Mouse (Mus musculus) induced T-regulatory cell, adult 2 months (primary cell): ENCODE measurements at regions not wholly inside any gene's neighbourhood (a gene's known extent, or its start where the extent isn't known, plus 50 kb on each side); places are given as distances from the start of the nearest gene placed in this dataset.
"Not testable (repeated sequence)": the region's sequence is repeated elsewhere in the genome, so short reads cannot be mapped to it uniquely, and the experiment has no call there.

Experiments
- DNase-seq: peaks from one replicate; pipeline ENCODE4 v3.0.0-alpha.2; 2012; ENCODE audit warnings: low read depth

DNA sequence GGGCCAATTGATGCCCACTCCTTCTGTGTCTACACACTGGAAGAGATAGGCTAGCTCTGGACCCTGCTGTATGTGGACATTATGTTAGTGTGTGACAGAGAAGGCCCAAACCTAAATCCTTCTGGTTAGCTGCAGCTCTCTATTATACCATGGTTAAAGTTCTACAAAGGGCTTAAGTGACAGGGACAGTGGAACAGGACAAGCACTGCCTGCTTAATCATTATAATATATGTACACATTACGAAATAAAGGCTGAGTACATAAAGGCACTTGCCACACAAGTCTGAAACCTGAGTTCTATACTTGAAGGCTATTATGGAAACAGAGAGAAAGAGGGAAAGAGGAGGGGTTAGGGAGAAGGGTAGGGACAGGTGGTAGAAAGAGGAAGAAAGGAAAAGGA, 55.2 kb downstream of the Rdh14 start:
- DNase-seq = no peak

DNA sequence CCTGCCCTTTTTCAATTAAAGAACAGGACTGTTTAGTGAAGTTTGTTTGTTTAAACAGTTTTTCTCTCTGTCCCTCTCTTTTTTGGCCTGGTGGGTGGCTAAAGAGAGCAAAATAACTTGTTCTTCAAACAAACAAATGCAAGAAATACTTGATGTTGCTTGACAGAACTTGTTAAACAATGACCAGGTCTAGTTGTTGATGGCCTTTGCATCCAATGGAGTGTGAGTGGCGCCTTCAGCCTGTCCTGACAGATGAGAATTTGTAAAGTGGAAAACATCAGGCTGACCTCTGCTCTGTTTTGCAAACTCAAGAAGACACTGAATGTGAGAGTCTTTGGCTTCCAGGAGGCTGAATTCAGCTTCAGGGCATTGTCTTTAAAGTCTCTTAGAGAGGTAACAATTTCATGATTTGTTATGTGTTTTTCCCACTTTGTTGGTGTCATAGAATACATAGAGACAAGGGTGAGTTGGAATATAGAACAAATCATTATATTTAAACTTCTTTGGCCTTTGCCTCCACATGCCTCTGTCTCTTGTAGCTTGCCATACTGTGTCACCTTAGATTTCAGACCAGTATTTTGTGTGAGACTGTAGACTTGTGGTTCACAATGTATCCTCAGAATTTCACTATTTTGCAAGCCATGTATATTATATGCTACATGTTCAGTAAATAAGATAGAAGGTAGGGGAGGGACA, 67.5 kb downstream of the Rdh14 start:
- DNase-seq = no peak

- no peak for DNase-seq
Observed at GRCm38 (mm10) chr12:10461796-10462195, 71.2 kb downstream of the Rdh14 start.

GRCm38 (mm10) chr12:10462956-10463355, 72.4 kb downstream of the Rdh14 start:
- no peak for DNase-seq

DNA sequence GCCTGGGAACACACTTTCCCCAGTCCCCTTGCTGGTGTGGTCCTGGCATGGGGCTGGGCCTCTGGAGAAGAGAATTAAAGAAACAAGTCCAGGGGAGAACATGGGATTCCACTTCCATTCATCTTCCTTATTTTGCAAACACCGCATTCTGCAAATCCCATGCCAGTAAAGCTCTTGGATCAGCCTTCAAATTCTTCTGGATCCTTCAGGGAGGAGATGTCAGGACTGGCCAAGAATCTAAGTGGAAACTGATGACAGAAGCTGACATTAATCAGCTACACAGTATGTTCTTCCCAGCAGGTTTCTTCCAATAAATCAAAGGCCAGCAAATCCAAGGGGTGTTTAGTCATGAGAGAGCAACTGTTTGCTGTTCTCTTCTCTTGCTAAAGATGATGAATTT, 83.4 kb downstream of the Rdh14 start:
- DNase-seq = no peak

DNA sequence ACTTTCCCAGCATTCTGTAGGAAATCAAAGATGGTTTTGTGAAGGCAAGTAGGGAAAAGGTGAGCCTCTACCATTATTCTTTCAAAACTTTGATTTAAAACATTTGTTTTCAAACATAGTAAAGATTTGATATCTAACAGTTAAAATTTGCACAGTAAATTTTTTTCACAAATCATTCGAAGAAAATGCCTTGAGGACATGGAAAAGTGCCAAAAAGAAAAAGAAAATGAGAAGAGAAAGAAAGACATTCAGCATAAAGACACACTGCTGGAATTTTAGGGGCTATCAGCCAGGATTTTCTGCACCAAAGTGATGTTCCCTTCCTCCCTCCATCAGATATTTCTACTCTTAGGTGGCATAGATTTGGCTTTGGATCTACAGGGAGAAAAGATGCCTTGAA, 90.2 kb downstream of the Rdh14 start:
- no peak for DNase-seq

GRCm38 (mm10) chr12:10482294-10483010, 91.9 kb downstream of the Rdh14 start:
- no peak for DNase-seq

GRCm38 (mm10) chr12:10506721-10507120, 116.1 kb downstream of the Rdh14 start:
- DNase-seq = no peak

- no peak for DNase-seq
Observed at GRCm38 (mm10) chr12:10513526-10513925, 123.0 kb downstream of the Rdh14 start.

- no peak for DNase-seq
Observed at GRCm38 (mm10) chr12:10514278-10514677, 123.7 kb downstream of the Rdh14 start.

GRCm38 (mm10) chr12:10524509-10525286, 134.1 kb downstream of the Rdh14 start:
- no peak for DNase-seq

DNA sequence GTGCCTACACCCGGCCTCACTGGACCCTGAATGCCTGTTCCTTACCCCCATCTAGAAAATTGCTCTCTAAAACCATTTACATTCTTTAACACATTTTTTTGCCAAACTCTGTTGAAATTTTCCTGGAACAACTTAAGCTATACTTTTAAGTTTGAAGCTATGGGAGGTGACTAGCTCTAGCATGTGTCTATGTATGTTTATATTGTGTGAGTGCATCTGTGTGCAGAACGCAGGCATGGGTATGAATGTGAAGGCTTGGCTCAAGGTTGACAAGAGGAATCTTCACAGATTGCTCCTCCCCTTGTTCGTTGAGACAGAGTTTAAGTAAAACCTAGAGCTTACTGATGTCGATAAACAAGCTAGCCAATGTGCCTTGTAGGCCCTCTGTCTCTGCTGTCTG, 135.4 kb downstream of the Rdh14 start:
- DNase-seq = no peak

GRCm38 (mm10) chr12:10529077-10529476, 138.5 kb downstream of the Rdh14 start:
- no peak for DNase-seq

GRCm38 (mm10) chr12:10530996-10531395, 140.4 kb downstream of the Rdh14 start:
- DNase-seq = no peak

GRCm38 (mm10) chr12:10533971-10534370, 143.4 kb downstream of the Rdh14 start:
- no peak for DNase-seq

GRCm38 (mm10) chr12:10536239-10536638, 145.7 kb downstream of the Rdh14 start:
- DNase-seq = no peak

GRCm38 (mm10) chr12:10537069-10537468, 146.5 kb downstream of the Rdh14 start:
- DNase-seq = peak; percentile 7

DNA sequence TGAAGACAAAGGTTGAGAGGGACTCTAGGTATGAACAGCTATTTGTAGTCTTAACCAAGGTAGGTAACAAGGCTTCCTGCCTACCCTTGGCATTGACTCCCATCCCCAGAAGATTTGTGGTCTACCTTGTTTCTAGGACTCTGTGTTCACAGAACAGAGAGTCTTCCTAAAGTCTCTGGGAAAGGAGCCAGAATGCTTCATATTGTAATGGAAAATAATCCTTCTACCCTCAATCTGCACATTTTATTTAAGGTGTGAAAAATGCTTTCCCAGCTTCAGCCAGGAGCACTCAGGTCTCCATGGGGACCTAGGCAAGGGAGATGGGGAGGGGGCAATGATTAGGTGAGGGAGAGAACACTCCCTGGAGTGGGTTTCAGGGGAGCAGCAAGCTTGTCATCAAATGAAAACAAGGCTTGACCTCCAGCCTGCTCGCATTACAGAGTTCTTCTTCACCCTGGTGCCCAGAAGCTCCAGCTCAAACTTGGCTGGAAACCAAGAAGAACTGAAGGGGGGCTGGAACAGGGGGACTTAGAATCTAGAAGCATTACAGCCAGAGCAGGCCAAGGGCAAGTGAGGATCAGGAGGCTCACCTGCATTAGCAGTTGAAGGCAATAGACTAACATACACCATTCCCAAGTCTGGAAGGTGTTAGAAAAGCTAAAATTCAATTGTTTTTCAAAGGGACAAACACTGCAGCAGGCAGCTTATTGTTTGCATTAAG, 159.1 kb downstream of the Rdh14 start:
- no peak for DNase-seq

GRCm38 (mm10) chr12:10554701-10555100, 164.1 kb downstream of the Rdh14 start:
- not testable (repeated sequence) for DNase-seq

DNA sequence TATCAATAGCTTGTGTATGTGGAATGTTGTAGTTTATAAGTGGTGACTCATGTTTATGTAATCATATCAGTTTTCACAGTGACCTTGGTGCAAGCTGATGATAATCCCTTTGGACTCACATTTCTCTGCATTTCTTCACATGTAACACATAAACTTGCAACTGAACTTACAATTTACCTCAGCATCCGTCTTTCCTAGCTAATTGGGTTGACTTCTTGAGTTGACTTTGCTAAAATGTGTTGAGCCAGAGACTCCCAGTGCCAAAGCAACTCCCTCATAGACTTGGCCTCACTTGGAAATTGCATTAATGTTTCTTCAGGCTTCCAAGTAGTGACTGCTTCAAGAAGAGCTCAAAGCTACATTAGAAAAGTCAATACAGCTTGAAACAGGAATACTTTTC, 172.4 kb downstream of the Rdh14 start:
- DNase-seq = no peak

DNA sequence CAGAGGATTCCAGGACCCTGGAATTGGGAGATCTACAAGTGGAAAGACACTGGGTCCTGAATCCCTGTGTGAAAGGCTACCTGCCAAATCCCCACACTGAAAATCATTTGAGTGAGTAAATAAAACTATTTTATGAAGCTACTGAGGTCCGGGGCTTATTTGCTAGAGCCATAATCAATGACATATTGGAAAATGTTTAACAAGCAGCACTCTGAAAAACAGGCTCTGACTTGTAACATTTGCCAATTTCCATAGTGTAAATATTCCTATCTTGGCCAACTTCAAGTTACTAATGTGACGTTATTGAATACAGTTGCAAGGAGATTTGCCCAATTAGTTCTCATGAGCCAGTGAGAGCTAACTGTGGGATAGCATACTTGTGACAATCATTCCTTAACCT, 177.3 kb downstream of the Rdh14 start:
- no peak for DNase-seq

- peak; percentile 0 for DNase-seq
Observed at GRCm38 (mm10) chr12:10571643-10572377, 181.2 kb downstream of the Rdh14 start.
